Mouse (Mus musculus): ENCODE measurements around the gene Krt81. TPM values are rescaled to one million over a fixed set of nuclear protein-coding genes. Genes with fewer than 3 reads are reported as not detected.
A peak's percentile ranks its signal among the peaks of the same experiment; 100 is the strongest.

The Krt81 gene
- polyA plus RNA-seq, 1 experiment: not detected

- TF ChIP-seq CTCF (IDR thresholded peaks at IDR 0.05; ENCODE audit: insufficient read depth, low read depth, low read length) (no peak), POLR2A (IDR thresholded peaks at IDR 0.05; ENCODE audit: insufficient read depth, low read depth, low read length) (no peak)
Observed at GRCm38 (mm10) chr15:101458361-101458930, 5.1 kb downstream of the Krt81 start.

GRCm38 (mm10) chr15:101455891-101456290, 7.7 kb downstream of the Krt81 start:
- 94% methylated on average over 6 of the region's 6 CpGs for WGBS
- H3K4me3 ChIP-seq (ENCODE audit: insufficient read depth, low read depth, low read length): no peak overlapping the region
- H3K27ac ChIP-seq (ENCODE audit: insufficient read depth, low read depth, low read length): no peak overlapping the region
- H3K4me1 ChIP-seq (ENCODE audit: control insufficient read depth, insufficient read depth, low read length): peaks cover 13% of the 10 kb centered on the region; the same call in 1 of the 2 replicates
- no peak for TF ChIP-seq POLR2A (IDR thresholded peaks at IDR 0.05; ENCODE audit: insufficient read depth, low read depth, low read length)
- no peak for TF ChIP-seq CTCF (IDR thresholded peaks at IDR 0.05; ENCODE audit: insufficient read depth, low read depth, low read length)

More at GRCm38 (mm10) chr15:101458361-101458930, 5.1 kb downstream of the Krt81 start:
- H3K4me1 ChIP-seq (ENCODE audit: control insufficient read depth, insufficient read depth, low read length): peaks cover 8% of the 10 kb centered on the region; the same call in 1 of the 2 replicates
- no peak overlapping the region for H3K27ac ChIP-seq (ENCODE audit: insufficient read depth, low read depth, low read length)
- no peak overlapping the region for H3K4me3 ChIP-seq (ENCODE audit: insufficient read depth, low read depth, low read length)
- WGBS: 39% methylated on average over 16 of the region's 16 CpGs

GRCm38 (mm10) chr15:101455292-101455691, 8.3 kb downstream of the Krt81 start:
- H3K4me1 ChIP-seq (ENCODE audit: control insufficient read depth, insufficient read depth, low read length): peaks cover 13% of the 10 kb centered on the region; the same call in 1 of the 2 replicates
- TF ChIP-seq CTCF (IDR thresholded peaks at IDR 0.05; ENCODE audit: insufficient read depth, low read depth, low read length) (no peak), POLR2A (IDR thresholded peaks at IDR 0.05; ENCODE audit: insufficient read depth, low read depth, low read length) (no peak)
- H3K27ac ChIP-seq (ENCODE audit: insufficient read depth, low read depth, low read length): no peak overlapping the region
- no peak overlapping the region for H3K4me3 ChIP-seq (ENCODE audit: insufficient read depth, low read depth, low read length)
- 93% methylated on average over 2 of the region's 2 CpGs for WGBS

DNA sequence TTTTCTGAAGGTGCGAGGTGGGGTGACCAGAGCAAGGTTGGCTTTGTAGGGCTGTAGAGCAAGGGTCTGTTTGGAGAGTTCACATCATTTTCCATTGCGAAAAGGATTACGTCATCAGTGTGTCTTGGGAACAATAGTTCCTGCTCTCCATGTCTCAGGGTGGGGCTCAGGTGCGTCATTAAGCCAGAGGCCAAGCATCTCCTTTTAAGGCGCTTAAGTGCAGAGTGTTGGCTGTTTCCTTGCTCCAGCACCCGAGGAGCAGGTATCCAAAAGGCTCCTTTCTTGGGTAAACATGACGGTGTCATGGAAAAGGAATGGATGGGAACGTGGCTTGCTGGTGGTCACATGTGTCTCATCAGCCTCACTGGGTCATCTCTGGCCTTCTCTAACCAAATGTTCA, 8.8 kb downstream of the Krt81 start:
- WGBS: 93% methylated on average over 8 of the region's 8 CpGs
- TF ChIP-seq CTCF (IDR thresholded peaks at IDR 0.05; ENCODE audit: insufficient read depth, low read depth, low read length): no peak
- no peak for TF ChIP-seq POLR2A (IDR thresholded peaks at IDR 0.05; ENCODE audit: insufficient read depth, low read depth, low read length)

DNA sequence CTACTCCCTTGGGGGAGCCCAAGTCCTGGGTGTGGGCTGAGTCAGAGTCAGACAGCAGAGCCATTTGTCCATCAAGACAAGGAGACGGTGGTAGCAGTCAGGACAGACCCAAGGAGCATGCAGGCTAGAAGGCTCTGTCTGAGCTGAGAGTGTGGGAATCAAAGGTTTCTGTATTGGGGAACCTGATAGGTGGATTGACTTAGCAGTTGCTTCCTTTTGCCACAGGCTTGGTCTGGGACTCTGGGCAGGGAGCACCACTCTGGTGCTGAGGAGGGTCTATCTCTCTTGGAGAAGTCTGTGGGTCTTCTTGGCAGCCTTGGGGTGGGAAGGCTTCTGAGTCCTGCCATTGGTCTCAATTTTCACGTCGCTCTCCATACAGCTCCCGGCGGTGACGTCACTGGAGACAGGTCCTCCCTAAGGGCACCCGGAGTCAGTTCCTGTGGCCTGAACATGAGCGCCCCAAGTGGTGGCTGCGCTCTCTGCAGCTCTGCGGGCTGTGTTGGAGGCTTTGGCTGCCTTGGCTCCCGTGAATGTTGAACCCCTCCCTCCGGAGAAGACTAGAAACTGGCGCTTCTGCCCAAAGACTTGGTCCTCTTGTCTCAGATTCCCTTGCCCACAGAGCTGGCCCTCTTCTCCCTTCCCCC, 10.3 kb downstream of the Krt81 start:
- WGBS: 12% methylated on average over 13 of the region's 13 CpGs
- no peak overlapping the region for H3K27ac ChIP-seq (ENCODE audit: insufficient read depth, low read depth, low read length)
- no peak overlapping the region for H3K4me3 ChIP-seq (ENCODE audit: insufficient read depth, low read depth, low read length)
- TF ChIP-seq CTCF (IDR thresholded peaks at IDR 0.05; ENCODE audit: insufficient read depth, low read depth, low read length) (peak; percentile 82), POLR2A (IDR thresholded peaks at IDR 0.05; ENCODE audit: insufficient read depth, low read depth, low read length) (no peak)
- H3K4me1 ChIP-seq (ENCODE audit: control insufficient read depth, insufficient read depth, low read length): peaks cover 7% of the 10 kb centered on the region; the same call in 1 of the 2 replicates

More for the DNA sequence above, 8.8 kb downstream of the Krt81 start:
- H3K4me1 ChIP-seq (ENCODE audit: control insufficient read depth, insufficient read depth, low read length): peaks cover 13% of the 10 kb centered on the region; the same call in 1 of the 2 replicates
- no peak overlapping the region for H3K4me3 ChIP-seq (ENCODE audit: insufficient read depth, low read depth, low read length)
- no peak overlapping the region for H3K27ac ChIP-seq (ENCODE audit: insufficient read depth, low read depth, low read length)

GRCm38 (mm10) chr15:101447444-101447843, 16.1 kb downstream of the Krt81 start, which contains the start of gene Krt88:
Gene Krt88 (plus strand): TSS chr15:101447744.
- Histone ChIP-seq H3K27ac (ENCODE audit: insufficient read depth, low read depth, low read length) (no peak within 1 kb of the TSS), H3K4me3 (ENCODE audit: insufficient read depth, low read depth, low read length) (no peak within 1 kb of the TSS), H3K4me1 (ENCODE audit: control insufficient read depth, insufficient read depth, low read length) (no peaks in the 10 kb centered on the region)
- WGBS: 71% methylated on average over 2 of the region's 2 CpGs
- no peak for TF ChIP-seq CTCF (IDR thresholded peaks at IDR 0.05; ENCODE audit: insufficient read depth, low read depth, low read length)
- TF ChIP-seq POLR2A (IDR thresholded peaks at IDR 0.05; ENCODE audit: insufficient read depth, low read depth, low read length): no peak

DNA sequence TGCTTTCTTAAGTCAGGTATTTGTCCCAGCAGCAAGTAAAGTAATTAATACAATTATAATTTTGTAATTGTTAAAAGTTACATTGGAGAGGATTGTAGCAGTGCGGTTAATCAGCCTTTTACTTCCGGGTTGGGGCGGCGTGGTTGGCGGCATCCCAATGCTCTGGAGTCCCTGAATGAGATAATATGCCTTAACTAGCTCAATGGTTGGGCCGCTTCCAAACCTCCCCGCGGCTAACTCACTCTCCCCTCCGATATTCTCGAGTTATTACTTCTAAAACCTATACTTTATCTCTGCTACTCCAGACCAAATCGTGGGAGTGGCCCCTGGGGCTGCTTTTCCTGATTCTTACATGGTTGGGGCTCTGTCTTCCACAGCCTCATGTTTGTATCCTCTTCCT, 17.0 kb downstream of the Krt81 start:
- Histone ChIP-seq H3K4me3 (ENCODE audit: insufficient read depth, low read depth, low read length) (no peak overlapping the region), H3K4me1 (ENCODE audit: control insufficient read depth, insufficient read depth, low read length) (no peaks in the 10 kb centered on the region), H3K27ac (ENCODE audit: insufficient read depth, low read depth, low read length) (no peak overlapping the region)
- 25% methylated on average over 11 of the region's 11 CpGs for WGBS
- no peak for TF ChIP-seq CTCF (IDR thresholded peaks at IDR 0.05; ENCODE audit: insufficient read depth, low read depth, low read length)
- TF ChIP-seq POLR2A (IDR thresholded peaks at IDR 0.05; ENCODE audit: insufficient read depth, low read depth, low read length): no peak

DNA sequence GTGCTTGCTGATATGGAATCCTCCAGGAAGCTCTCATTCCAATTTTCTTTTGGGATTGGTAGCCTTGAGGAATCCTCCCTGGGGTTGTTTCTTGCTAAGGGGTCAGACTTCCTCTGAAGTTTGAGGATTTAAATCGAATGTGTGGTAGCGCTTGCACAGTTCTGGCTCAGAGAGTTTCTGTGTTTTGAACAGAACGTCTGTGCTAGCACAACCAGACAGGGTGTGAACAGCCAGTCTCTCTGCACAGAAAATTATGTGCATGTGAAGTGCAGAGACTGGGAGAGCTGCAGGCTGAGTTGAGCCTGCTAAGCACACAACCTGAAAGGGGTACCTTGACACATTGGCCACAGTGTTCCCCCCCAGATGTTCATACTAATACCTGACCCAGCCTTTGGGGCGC, 22.7 kb downstream of the Krt81 start:
- H3K27ac ChIP-seq (ENCODE audit: insufficient read depth, low read depth, low read length): no peak overlapping the region
- TF ChIP-seq CTCF (IDR thresholded peaks at IDR 0.05; ENCODE audit: insufficient read depth, low read depth, low read length): no peak
- no peak for TF ChIP-seq POLR2A (IDR thresholded peaks at IDR 0.05; ENCODE audit: insufficient read depth, low read depth, low read length)
- 78% methylated on average over 4 of the region's 4 CpGs for WGBS
- H3K4me3 ChIP-seq (ENCODE audit: insufficient read depth, low read depth, low read length): no peak overlapping the region
- H3K4me1 ChIP-seq (ENCODE audit: control insufficient read depth, insufficient read depth, low read length): peaks cover 7% of the 10 kb centered on the region

DNA sequence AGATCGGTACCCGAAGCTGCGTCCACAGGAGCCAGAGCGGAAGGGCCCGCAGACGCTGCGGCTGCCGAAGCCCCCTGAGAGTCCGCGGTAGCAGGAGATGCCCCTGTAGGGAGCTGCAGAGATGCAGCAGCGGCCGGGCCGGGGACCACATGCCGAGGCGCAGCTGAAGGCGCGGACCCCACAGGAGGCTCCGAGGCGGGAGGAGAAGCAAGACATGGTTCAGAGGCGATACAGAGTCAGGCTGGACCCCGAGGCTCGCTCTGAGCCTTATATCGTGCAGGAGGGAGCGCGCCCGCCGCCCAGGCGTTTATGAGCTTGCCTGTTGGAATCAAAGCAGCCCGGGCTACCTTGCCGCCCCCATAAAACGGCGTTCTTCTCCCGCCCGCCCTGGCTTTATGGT, 25.0 kb downstream of the Krt81 start, which contains the start of gene Krt87:
Krt87 (minus strand) TSS at position 250 of the 400 bp plus-strand sequence.
- Histone ChIP-seq H3K4me3 (ENCODE audit: insufficient read depth, low read depth, low read length) (peak within 1 kb of the TSS; percentile 20; the same call in 1 of the 2 replicates), H3K4me1 (ENCODE audit: control insufficient read depth, insufficient read depth, low read length) (peaks cover 7% of the 10 kb centered on the region), H3K27ac (ENCODE audit: insufficient read depth, low read depth, low read length) (no peak within 1 kb of the TSS)
- WGBS: 3% methylated on average over 34 of the region's 34 CpGs
- TF ChIP-seq CTCF (IDR thresholded peaks at IDR 0.05; ENCODE audit: insufficient read depth, low read depth, low read length) (no peak), POLR2A (IDR thresholded peaks at IDR 0.05; ENCODE audit: insufficient read depth, low read depth, low read length) (no peak)
